Mouse (Mus musculus) liver, postnatal 0 days (tissue): ENCODE data around the gene Sv2a. TPM values are rescaled to one million over a fixed set of nuclear protein-coding genes. Genes with fewer than 3 reads are reported as not detected.
A peak's percentile ranks its signal among the peaks of the same experiment; 100 is the strongest.
"Not testable (repeated sequence)": the region's sequence is repeated elsewhere in the genome, so short reads cannot be mapped to it uniquely, and the experiment has no call there.

Source experiments
- ATAC-seq: fragments of 200-750 bp; cut with Nextera tagmentation; 2 replicates; pipeline ENCODE4 v1.8.0; 2017; ENCODE audit warnings: mild to moderate bottlenecking, moderate library complexity
- DNase-seq: peaks from one replicate; pipeline ENCODE4 v3.0.0-alpha.2; 2016
- H3K27ac ChIP-seq: fragments of 300-500 bp; sonication (generic); 2 replicates; pipeline ENCODE4 v1.5.1; 2014; ENCODE audit warnings: antibody characterized with exemption, moderate library complexity, mild to moderate bottlenecking, low read depth
- H3K27me3 ChIP-seq: fragments of 300-500 bp; sonication (generic); 2 replicates; pipeline ENCODE4 v1.6.1; 2014; ENCODE audit warnings: low read length, control low read depth, mixed read lengths; ENCODE audit not compliant: insufficient read depth
- H3K36me3 ChIP-seq: fragments of 300-500 bp; sonication (generic); replicated peaks from 2 replicates; pipeline ENCODE4 v1.6.1; 2014; ENCODE audit warnings: mild to moderate bottlenecking, control low read depth, low read length, moderate library complexity, mixed read lengths; ENCODE audit not compliant: insufficient read depth
- H3K4me1 ChIP-seq: fragments of 300-500 bp; sonication (generic); 2 replicates; pipeline ENCODE4 v1.6.1; 2014; ENCODE audit warnings: antibody characterized with exemption, mild to moderate bottlenecking, control low read depth; ENCODE audit not compliant: insufficient read depth
- H3K4me2 ChIP-seq: fragments of 300-500 bp; sonication (generic); 2 replicates; pipeline ENCODE4 v1.6.1; 2014; ENCODE audit warnings: low read depth, mild to moderate bottlenecking, low read length, moderate library complexity, mixed read lengths
- H3K4me3 ChIP-seq: fragments of 300-500 bp; sonication (generic); 2 replicates; pipeline ENCODE4 v1.5.1; 2014; ENCODE audit warnings: low read depth, low read length
- H3K9ac ChIP-seq: fragments of 300-500 bp; sonication (generic); replicated peaks from 2 replicates; pipeline ENCODE4 v1.6.1; 2014; ENCODE audit warnings: mild to moderate bottlenecking, moderate library complexity
- H3K9me3 ChIP-seq: fragments of 300-500 bp; sonication (generic); 2 replicates; pipeline ENCODE4 v1.6.1; 2016; ENCODE audit warnings: mild to moderate bottlenecking, control low read depth, low read length, mixed read lengths
- CTCF ChIP-seq: sonication (generic); IDR thresholded peaks from 2 replicates; pipeline ENCODE4 v1.5.1; 2016; ENCODE audit warnings: antibody characterized with exemption, low read depth
- EP300 ChIP-seq: IDR thresholded peaks from 2 replicates; pipeline ENCODE4 v1.6.1; 2016; ENCODE audit warnings: antibody characterized with exemption, low read depth, mild to moderate bottlenecking
- WGBS: fragments of 180-500 bp; shearing (Covaris S2); extraction: QIAGEN DNeasy Blood & Tissue Kit; methylation state at CpG from one replicate; pipeline ENCODE4 v1.1.7; 2014; ENCODE audit not compliant: insufficient replicate concordance; 5-methylcytosine and 5-hydroxymethylcytosine counted together
- microRNA-seq: library from miRNA; unstranded; fragments of <30 nt; microRNA quantifications from one replicate; pipeline ENCODE4, GENCODE M21; 2016
- polyA plus RNA-seq: library from polyadenylated mRNA; unstranded; fragments of >200 nt; fragmentation: Nextera tagmentation; extraction: Ambion mirVana; gene quantifications from 2 replicates; pipeline ENCODE4 v1.2.1, GENCODE M21; 2015

The Sv2a gene
- polyA plus RNA-seq, 1 experiment from 2014 or later: 0.08 TPM

DNA sequence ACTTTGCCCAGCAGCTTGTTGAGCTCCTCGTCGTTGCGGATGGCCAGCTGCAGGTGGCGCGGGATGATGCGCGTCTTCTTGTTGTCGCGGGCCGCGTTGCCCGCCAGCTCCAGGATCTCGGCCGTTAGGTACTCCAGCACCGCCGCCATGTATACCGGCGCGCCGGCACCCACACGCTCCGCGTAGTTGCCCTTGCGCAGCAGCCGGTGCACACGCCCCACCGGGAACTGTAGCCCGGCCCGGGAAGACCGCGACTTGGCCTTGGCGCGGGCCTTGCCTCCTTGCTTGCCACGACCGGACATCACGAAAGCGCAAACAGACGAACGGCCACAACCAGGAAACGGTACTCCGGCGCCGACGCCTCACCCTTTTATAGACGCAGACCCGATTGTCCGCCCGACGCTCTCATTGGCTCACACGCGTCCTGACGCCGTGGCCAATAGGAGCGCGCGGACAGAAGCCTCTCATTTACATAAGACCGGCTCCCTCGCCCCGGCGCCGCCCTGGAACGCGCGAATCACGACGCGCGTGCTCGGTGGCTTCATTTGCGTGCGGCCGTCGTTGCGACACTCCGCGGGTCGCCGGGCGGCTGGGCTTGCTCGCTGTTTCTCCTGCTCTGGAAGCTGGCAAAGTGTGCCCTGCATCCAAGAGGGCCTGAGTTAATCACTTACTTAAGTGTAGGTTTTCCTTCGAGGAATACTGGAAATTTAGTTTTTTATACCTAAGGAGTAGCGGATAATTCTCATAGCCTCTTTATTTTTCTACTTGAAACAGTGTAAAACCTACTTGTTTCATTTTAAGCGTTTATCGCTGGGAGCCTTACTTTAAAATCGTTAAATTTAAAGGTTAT, 59.2 kb downstream of the Sv2a start, which contains the start of gene Hist2h2aa2:
Gene Hist2h2aa2, minus strand, starts transcription at position 328 of the 850 bp plus-strand sequence.
- peak; percentile 27; the same call in 1 of the 2 replicates for TF ChIP-seq EP300
- Histone ChIP-seq H3K27ac (peak within 1 kb of the TSS; percentile 92), H3K4me3 (peak within 1 kb of the TSS; percentile 34), H3K4me2 (peak within 1 kb of the TSS; percentile 64), H3K9ac (peak within 1 kb of the TSS; percentile 66), H3K4me1 (peaks cover 37% of the 10 kb centered on the region)
- H3K27me3 ChIP-seq, H3K36me3 ChIP-seq, H3K9me3 ChIP-seq: not testable (repeated sequence)
- WGBS: 10% methylated on average over 9 of the region's 85 CpGs
- ATAC-seq: peak; percentile 71
- DNase-seq: peak; percentile 81

DNA sequence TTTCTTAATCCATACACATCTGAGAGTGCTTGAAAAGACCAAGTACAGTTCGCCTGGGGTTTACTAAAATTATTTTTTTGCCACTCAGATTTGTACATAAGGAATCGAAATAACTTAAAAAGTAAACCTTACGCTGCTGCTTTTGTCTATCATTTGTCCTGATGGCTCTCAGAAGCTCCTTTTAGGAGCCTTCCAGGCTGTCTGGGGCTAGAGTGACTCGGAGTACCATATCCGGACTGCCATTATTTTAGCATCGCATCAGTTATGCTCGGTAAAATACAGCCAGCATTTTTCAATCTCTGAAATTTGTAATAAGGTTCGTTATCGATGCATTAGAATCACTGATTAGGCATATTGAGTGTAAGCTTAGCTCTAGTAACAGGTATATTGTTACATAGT, 59.8 kb downstream of the Sv2a start:
- peaks cover 37% of the 10 kb centered on the region for H3K4me1 ChIP-seq
- H3K27ac ChIP-seq: peak overlapping the region; percentile 92
- no peak for TF ChIP-seq EP300
- TF ChIP-seq CTCF: no peak
- ATAC-seq (no peak), DNase-seq (no peak)
- 80% methylated on average over 9 of the region's 9 CpGs for WGBS
- H3K4me2 ChIP-seq: peak overlapping the region; percentile 64
- H3K4me3 ChIP-seq: peak overlapping the region; percentile 34; the same call in 1 of the 2 replicates
- peak overlapping the region; percentile 66 for H3K9ac ChIP-seq
- no peaks in the 10 kb centered on the region for H3K36me3 ChIP-seq
- no peaks in the 10 kb centered on the region for H3K9me3 ChIP-seq
- no peaks in the 10 kb centered on the region for H3K27me3 ChIP-seq

DNA sequence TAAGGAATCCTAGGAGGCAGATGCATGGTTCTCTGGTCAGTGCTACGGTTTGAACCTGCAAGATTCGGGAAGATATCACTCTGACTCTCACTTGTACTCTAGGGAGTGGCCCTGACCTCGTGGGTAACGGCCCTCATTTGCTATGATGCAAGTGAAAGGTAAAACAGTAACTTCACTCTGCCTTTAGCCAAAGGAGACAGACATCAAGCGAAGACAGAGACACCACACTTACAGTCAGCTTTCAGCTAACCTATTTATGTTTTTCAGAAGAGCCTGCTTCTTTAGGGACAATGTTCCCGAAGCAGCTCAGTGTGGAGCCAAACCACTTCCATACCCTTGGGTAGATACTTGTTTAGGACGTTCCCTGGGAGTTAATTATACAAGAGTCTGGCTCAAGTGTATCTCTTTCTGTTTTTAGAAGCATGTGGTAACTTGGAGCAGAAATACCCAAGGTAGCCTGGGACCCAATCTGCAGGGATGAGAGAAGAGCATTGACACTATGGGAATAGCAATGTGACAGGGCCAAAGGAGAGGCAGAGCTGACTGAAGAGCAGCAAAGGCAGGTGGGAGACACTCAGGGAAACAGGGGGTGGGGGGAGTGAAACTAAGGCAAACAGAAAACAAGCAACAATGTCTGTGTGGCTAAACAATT, 63.1 kb downstream of the Sv2a start:
- ATAC-seq (no peak), DNase-seq (peak; percentile 48)
- Histone ChIP-seq H3K9me3 (no peaks in the 10 kb centered on the region), H3K9ac (peak overlapping the region; percentile 67), H3K4me1 (peaks cover 30% of the 10 kb centered on the region), H3K27me3 (no peaks in the 10 kb centered on the region), H3K4me3 (peak overlapping the region; percentile 46), H3K27ac (peak overlapping the region; percentile 95), H3K4me2 (peak overlapping the region; percentile 66), H3K36me3 (no peaks in the 10 kb centered on the region)
- WGBS: 52% methylated on average over 7 of the region's 7 CpGs
- TF ChIP-seq CTCF: no peak
- TF ChIP-seq EP300: no peak

Small RNA genes within 50 kb of the gene (microRNA-seq; reads per million reads assigned to microRNA genes)
- gene Gm44492 (not detected), gene Gm47311 (not detected)

Other genes starting within 250 kb of the Sv2a start
- 10.7 and 11.7 TPM in 2 replicates for gene Plekho1, start 185.2 kb upstream of the Sv2a start, polyA plus RNA-seq
- 11.3 and 12.5 TPM in 2 replicates for gene Vps45, start 122.7 kb upstream of the Sv2a start, polyA plus RNA-seq
- gene Otud7b, start 76.6 kb upstream of the Sv2a start, polyA plus RNA-seq: 7.4 and 7.9 TPM in 2 replicates
- 2.7 and 3.0 TPM in 2 replicates for gene Mtmr11, start 19.1 kb upstream of the Sv2a start, polyA plus RNA-seq
- gene Sf3b4, start 8.8 kb upstream of the Sv2a start, polyA plus RNA-seq: 38.6 and 41.1 TPM in 2 replicates
- gene Bola1, start 38.6 kb downstream of the Sv2a start, polyA plus RNA-seq: 49.2 and 49.3 TPM in 2 replicates
- gene Hist2h2ab, start 38.7 kb downstream of the Sv2a start, polyA plus RNA-seq: 0.46 TPM in 1 of 2 replicates, not detected in the other
- 9.4 and 13.8 TPM in 2 replicates for gene Hist2h2ac, start 39.7 kb downstream of the Sv2a start, polyA plus RNA-seq
- 4.1 and 4.9 TPM in 2 replicates for gene Hist2h2be, start 40.0 kb downstream of the Sv2a start, polyA plus RNA-seq
- gene Hist2h3c2, start 58.0 kb downstream of the Sv2a start, polyA plus RNA-seq: 5.0 and 8.1 TPM in 2 replicates
- gene Hist2h2aa2, start 59.1 kb downstream of the Sv2a start, polyA plus RNA-seq: 224 and 229 TPM in 2 replicates
- gene Hist2h2aa1, start 64.3 kb downstream of the Sv2a start, polyA plus RNA-seq: 107 and 123 TPM in 2 replicates
- gene Hist2h3c1, start 65.5 kb downstream of the Sv2a start, polyA plus RNA-seq: 0.78 and 1.5 TPM in 2 replicates
- 40.3 and 56.7 TPM in 2 replicates for gene Hist2h4, start 82.2 kb downstream of the Sv2a start, polyA plus RNA-seq
- gene Hist2h3b, start 87.5 kb downstream of the Sv2a start, polyA plus RNA-seq: 56.1 and 84.5 TPM in 2 replicates
- gene Hist2h2bb, start 88.6 kb downstream of the Sv2a start, polyA plus RNA-seq: 9.4 and 11.0 TPM in 2 replicates
- 6.2 and 8.7 TPM in 2 replicates for gene Fcgr1, start 112.8 kb downstream of the Sv2a start, polyA plus RNA-seq